Comparison of ENCODE assay signal across 8 mouse cellular contexts in the genomic region with DNA sequence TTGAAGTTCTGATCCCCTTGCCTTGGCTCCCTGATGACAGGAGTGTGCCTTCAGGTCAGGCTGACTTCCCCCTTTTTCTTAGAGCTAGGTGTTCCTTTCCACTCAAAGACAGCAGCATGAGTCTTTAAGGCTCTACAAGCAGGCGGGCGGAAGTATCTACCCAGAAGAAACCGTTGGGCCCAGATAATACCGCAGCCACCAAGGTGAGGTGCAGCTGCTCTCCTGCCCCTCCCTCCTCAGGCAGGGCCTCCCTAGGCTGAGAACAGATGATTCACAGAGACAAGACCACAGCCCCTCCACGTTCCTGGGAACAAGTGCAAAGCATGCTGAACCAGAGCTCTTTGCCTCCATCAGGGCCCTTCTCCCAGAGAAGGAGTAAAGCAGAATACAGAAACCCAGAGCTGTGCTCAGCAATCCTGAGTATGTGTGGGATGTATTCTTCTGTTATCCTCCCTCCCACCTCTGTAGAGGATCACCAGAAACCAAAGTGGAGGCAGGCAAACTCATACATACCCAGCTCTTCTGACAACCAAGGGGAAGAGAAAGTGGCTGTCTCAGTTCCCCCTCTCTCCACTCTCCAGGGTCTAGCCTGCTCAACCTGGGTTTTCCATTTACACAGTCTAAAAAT. TPM values are rescaled to one million over a fixed set of nuclear protein-coding genes. Genes with fewer than 3 reads are reported as not detected.
DNase-seq lines count a peak whose midpoint lies in the region; ATAC-seq and TF ChIP-seq lines count a peak whose summit lies in the region.

A gene (minus strand): TSS at position 129 of the 628 bp plus-strand sequence.

- no peaks in the 10 kb centered on the region for H3K9me3 ChIP-seq in kidney, postnatal 0 days (replicated peaks; ENCODE audit: low read length)
- no peaks in the 10 kb centered on the region for H3K9me3 ChIP-seq in heart, embryonic 16.5 days (replicated peaks; ENCODE audit: control insufficient read depth, low read length)
- no peaks in the 10 kb centered on the region for H3K9me3 ChIP-seq in liver, embryonic 12.5 days (replicated peaks)
- H3K9me3 ChIP-seq in stomach, embryonic 16.5 days (replicated peaks; ENCODE audit: control insufficient read depth, low read length): no peaks in the 10 kb centered on the region

- peak within 1 kb of the TSS; percentile 93 for H3K4me2 ChIP-seq in kidney, postnatal 0 days (ENCODE audit: low read length)
- peak within 1 kb of the TSS; percentile 88 for H3K4me2 ChIP-seq in heart, embryonic 16.5 days (ENCODE audit: low read depth, low read length)
- peak within 1 kb of the TSS; percentile 89 for H3K4me2 ChIP-seq in liver, embryonic 12.5 days
- peak within 1 kb of the TSS; percentile 78 for H3K4me2 ChIP-seq in stomach, embryonic 16.5 days (ENCODE audit: low read depth, low read length)

- H3K27me3 ChIP-seq in kidney, postnatal 0 days (ENCODE audit: insufficient read depth, low read length): no peaks in the 10 kb centered on the region
- no peaks in the 10 kb centered on the region for H3K27me3 ChIP-seq in heart, embryonic 16.5 days (ENCODE audit: control insufficient read depth, insufficient read depth, low read length)
- peaks cover 53% of the 10 kb centered on the region for H3K27me3 ChIP-seq in liver, embryonic 12.5 days (replicated peaks)
- H3K27me3 ChIP-seq in stomach, embryonic 16.5 days (ENCODE audit: control insufficient read depth, insufficient read depth, low read length): no peaks in the 10 kb centered on the region

- H3K9ac ChIP-seq in kidney, postnatal 0 days (ENCODE audit: low read depth, low read length): no peak within 1 kb of the TSS
- peak within 1 kb of the TSS; percentile 92 for H3K9ac ChIP-seq in heart, embryonic 16.5 days (ENCODE audit: low read length)
- peak within 1 kb of the TSS; percentile 8; the same call in 1 of the 2 replicates for H3K9ac ChIP-seq in liver, embryonic 12.5 days
- peak within 1 kb of the TSS; percentile 84; the same call in 1 of the 2 replicates for H3K9ac ChIP-seq in stomach, embryonic 16.5 days (ENCODE audit: low read length)

- no peak for DNase-seq in kidney, postnatal 0 days (ENCODE audit: low spot score)
- no peak for DNase-seq in kidney, adult 18-20 months
- no peak for DNase-seq in left cerebral cortex, adult 8-10 months (ENCODE audit: low spot score in 2 of 2)
- no peak for DNase-seq in layer of hippocampus, adult 11-12 months (ENCODE audit: low spot score)

- H3K4me1 ChIP-seq in kidney, postnatal 0 days (replicated peaks; ENCODE audit: insufficient read depth, low read length): peaks cover 27% of the 10 kb centered on the region
- peaks cover 13% of the 10 kb centered on the region for H3K4me1 ChIP-seq in brown adipose tissue, adult 24 weeks (ENCODE audit: control insufficient read depth, insufficient read depth, insufficient read length, low read length)
- peaks cover 40% of the 10 kb centered on the region for H3K4me1 ChIP-seq in heart, embryonic 16.5 days (ENCODE audit: control insufficient read depth, insufficient read depth, low read length)
- peaks cover 51% of the 10 kb centered on the region for H3K4me1 ChIP-seq in liver, embryonic 12.5 days
- peaks cover 37% of the 10 kb centered on the region for H3K4me1 ChIP-seq in stomach, embryonic 16.5 days (ENCODE audit: control insufficient read depth, insufficient read depth, low read length)

- TF ChIP-seq CTCF in kidney, postnatal 0 days (IDR thresholded peaks at IDR 0.05; ENCODE audit: low read depth): no peak

- ATAC-seq in kidney, postnatal 0 days (replicated peaks; ENCODE audit: low FRiP score, low read depth): no peak
- ATAC-seq in heart, embryonic 16.5 days (replicated peaks; ENCODE audit: extremely low read depth, insufficient read depth, low FRiP score): peak; percentile 26; the same call in 1 of the 2 replicates
- peak; percentile 83 for ATAC-seq in liver, embryonic 12.5 days
- no peak for ATAC-seq in stomach, embryonic 16.5 days (ENCODE audit: insufficient read depth, low FRiP score)

- H3K27ac ChIP-seq in kidney, postnatal 0 days: peak within 1 kb of the TSS; percentile 91
- peak within 1 kb of the TSS; percentile 95 for H3K27ac ChIP-seq in brown adipose tissue, adult 24 weeks (replicated peaks; ENCODE audit: low read depth, low read length)
- H3K27ac ChIP-seq in heart, embryonic 16.5 days (ENCODE audit: low read length): peak within 1 kb of the TSS; percentile 95
- 0 out of 2 replicates have a peak within 1 kb of the TSS, but pooled peaks have one; percentile 10 for H3K27ac ChIP-seq in liver, embryonic 12.5 days
- H3K27ac ChIP-seq in stomach, embryonic 16.5 days (ENCODE audit: low read length): peak within 1 kb of the TSS; percentile 85

- H3K36me3 ChIP-seq in kidney, postnatal 0 days (ENCODE audit: insufficient read depth, low read length): no peaks in the 10 kb centered on the region
- no peaks in the 10 kb centered on the region for H3K36me3 ChIP-seq in heart, embryonic 16.5 days (ENCODE audit: control insufficient read depth, insufficient read depth)
- no peaks in the 10 kb centered on the region for H3K36me3 ChIP-seq in liver, embryonic 12.5 days
- no peaks in the 10 kb centered on the region for H3K36me3 ChIP-seq in stomach, embryonic 16.5 days (ENCODE audit: control insufficient read depth, insufficient read depth, low read length)

- peak within 1 kb of the TSS; percentile 82 for H3K4me3 ChIP-seq in kidney, postnatal 0 days (replicated peaks; ENCODE audit: low read depth, low read length)
- peak within 1 kb of the TSS; percentile 97 for H3K4me3 ChIP-seq in brown adipose tissue, adult 24 weeks (ENCODE audit: insufficient read depth, low read depth, low read length)
- peak within 1 kb of the TSS; percentile 75 for H3K4me3 ChIP-seq in heart, embryonic 16.5 days (ENCODE audit: low read length)
- H3K4me3 ChIP-seq in liver, embryonic 12.5 days: no peak within 1 kb of the TSS
- H3K4me3 ChIP-seq in stomach, embryonic 16.5 days (replicated peaks; ENCODE audit: low read length): peak within 1 kb of the TSS; percentile 74

- 66% methylated on average over 5 of the region's 5 CpGs for WGBS in kidney, postnatal 0 days
- WGBS in heart, embryonic 16.5 days: 44% methylated on average over 5 of the region's 5 CpGs
- 12% methylated on average over 5 of the region's 5 CpGs for WGBS in liver, embryonic 12.5 days (ENCODE audit: insufficient replicate concordance)
- WGBS in stomach, embryonic 16.5 days: 44% methylated on average over 5 of the region's 5 CpGs

RNA-seq across cellular contexts. Expression of the gene that starts here (rescaled TPM):
- 53.7 and 57.5 TPM in 2 replicates for polyA plus RNA-seq in kidney, postnatal 0 days (2015; fragmentation: Nextera tagmentation; extraction: Ambion mirVana)
- 4.8 and 8.8 TPM in 2 replicates for polyA plus RNA-seq in brown adipose tissue, adult 24 weeks (2012; ENCODE audit: insufficient read depth, insufficient read length, missing spikeins)
- 99.3 and 111 TPM in 2 replicates for polyA plus RNA-seq in heart, embryonic 16.5 days (2015; fragmentation: Nextera tagmentation; extraction: Ambion mirVana)
- 10.7 and 10.8 TPM in 2 replicates for polyA plus RNA-seq in liver, embryonic 12.5 days (2016; fragmentation: Nextera tagmentation; extraction: Ambion mirVana)
- polyA plus RNA-seq in stomach, embryonic 16.5 days (2015; fragmentation: Nextera tagmentation; extraction: Ambion mirVana): 42.1 and 44.4 TPM in 2 replicates
- 1 to 10 TPM; 5.5 to 8.2 (median 7.3) TPM for total RNA-seq in left cerebral cortex, adult 8-10 months (2022)

Comparison
In these comparisons a context has a peak if more than half of its experiments do, and no peak if none do; other contexts are left out.
1. ATAC-seq: peak in heart, embryonic 16.5 days (single experiment) and liver, embryonic 12.5 days (single experiment); none in kidney, postnatal 0 days (single experiment) and stomach, embryonic 16.5 days (single experiment).
2. H3K27ac ChIP-seq: peak in every context shown above with its lines; median percentile 95 in brown adipose tissue, adult 24 weeks; 95 in heart, embryonic 16.5 days; 91 in kidney, postnatal 0 days; 85 in stomach, embryonic 16.5 days; 10 in liver, embryonic 12.5 days.
3. Peak in every context shown above with its lines, with median percentiles within 50 percentile points of each other: H3K4me2 ChIP-seq.